ENCODE assay signal across 8 mouse cellular contexts in genomic region chrX:13461266-13462261, GRCm38 (mm10). TPM values are rescaled to one million over a fixed set of nuclear protein-coding genes. Genes with fewer than 3 reads are reported as not detected.
DNase-seq lines count a peak whose midpoint lies in the region; ATAC-seq and TF ChIP-seq lines count a peak whose summit lies in the region.

No protein-coding gene starts in this region.

- TF ChIP-seq CTCF in G1E (IDR thresholded peaks at IDR 0.05; ENCODE audit: low read depth, low read length) = 0 out of 2 replicates have a peak, but pooled peaks have one; percentile 5
- TF ChIP-seq CTCF in cerebellum, adult 2 months (IDR thresholded peaks at IDR 0.05; ENCODE audit: borderline replicate concordance, insufficient read depth, low read depth, low read length) = peak; percentile 67
- peak; percentile 80 for TF ChIP-seq CTCF in lung, embryonic 14.5 days (IDR thresholded peaks at IDR 0.05; ENCODE audit: low read depth)

- peak overlapping the region; percentile 57 for H3K4me2 ChIP-seq in lung, embryonic 14.5 days

- H3K9ac ChIP-seq in lung, embryonic 14.5 days = peak overlapping the region; percentile 43

- no peaks in the 10 kb centered on the region for H3K36me3 ChIP-seq in G1E (replicated peaks)
- H3K36me3 ChIP-seq in lung, embryonic 14.5 days (ENCODE audit: insufficient read depth) = no peaks in the 10 kb centered on the region

- H3K4me3 ChIP-seq in G1E (ENCODE audit: low read depth, low read length) = peak overlapping the region; percentile 70
- peak overlapping the region; percentile 65 for H3K4me3 ChIP-seq in cerebellum, adult 2 months (replicated peaks; ENCODE audit: insufficient read depth, low read depth, low read length)
- H3K4me3 ChIP-seq in lung, embryonic 14.5 days (ENCODE audit: low read depth, low read length) = peak overlapping the region; percentile 33

- no peaks in the 10 kb centered on the region for H3K27me3 ChIP-seq in G1E (ENCODE audit: insufficient read depth, low read length)
- H3K27me3 ChIP-seq in cerebellum, adult 2 months (ENCODE audit: control insufficient read depth, insufficient read depth, low read length) = no peaks in the 10 kb centered on the region
- no peaks in the 10 kb centered on the region for H3K27me3 ChIP-seq in lung, embryonic 14.5 days (ENCODE audit: insufficient read depth, low read length)

- DNase-seq in G1E (ENCODE audit: low spot score) = peak; percentile 71
- peak; percentile 89 to 92 for DNase-seq in cerebellum, adult 2 months
- DNase-seq in forelimb bud, embryonic 11.5 days (ENCODE audit: low read depth, low spot score) = peak; percentile 89
- peak; percentile 58 to 84 for DNase-seq in layer of hippocampus, adult 8-10 months (ENCODE audit: low spot score in 2 of 2)
- DNase-seq in lung, embryonic 14.5 days = peak; percentile 92
- DNase-seq in testis, postnatal 14 days (ENCODE audit: low spot score) = peak; percentile 74

- 4% methylated on average over 39 of the region's 46 CpGs for WGBS in cerebellum, adult 2 months
- WGBS in lung, embryonic 14.5 days = 13% methylated on average over 44 of the region's 46 CpGs

- H3K9me3 ChIP-seq in G1E (replicated peaks) = peaks cover 5% of the 10 kb centered on the region
- H3K9me3 ChIP-seq in lung, embryonic 14.5 days (ENCODE audit: low read depth, low read length) = no peaks in the 10 kb centered on the region

- H3K27ac ChIP-seq in cerebellum, adult 2 months (ENCODE audit: insufficient read depth, low read length) = peak overlapping the region; percentile 93
- peak overlapping the region; percentile 77 for H3K27ac ChIP-seq in lung, embryonic 14.5 days (ENCODE audit: low read depth)

- peak; percentile 81 for ATAC-seq in G1E (ENCODE audit: extremely low read depth, insufficient number of reproducible peaks, low FRiP score, poor library complexity, severe bottlenecking)
- peak; percentile 95 to 97 for ATAC-seq in hematopoietic stem cell, adult 5-6 weeks (replicated peaks in 1 of 2; ENCODE audit: insufficient read depth in 1 of 2, low FRiP score in 2 of 2, low TSS enrichment in 1 of 2, low read depth in 1 of 2, poor library complexity in 2 of 2, severe bottlenecking in 2 of 2)
- ATAC-seq in lung, embryonic 14.5 days (ENCODE audit: insufficient read depth) = peak; percentile 95
- peak; percentile 94 for ATAC-seq in neutrophil, adult 5-6 weeks (ENCODE audit: extremely low read depth, insufficient number of reproducible peaks, low FRiP score, poor library complexity, severe bottlenecking)

- peak; percentile 27; the same call in 1 of the 2 replicates for TF ChIP-seq POLR2A in cerebellum, adult 2 months (IDR thresholded peaks at IDR 0.05; ENCODE audit: borderline replicate concordance, insufficient read depth, low read length)

- H3K4me1 ChIP-seq in G1E (ENCODE audit: insufficient read depth, low read depth, low read length) = peaks cover 12% of the 10 kb centered on the region
- no peaks in the 10 kb centered on the region; the same call in 1 of the 2 replicates for H3K4me1 ChIP-seq in cerebellum, adult 2 months (ENCODE audit: control insufficient read depth, insufficient read depth, low read length)
- peaks cover 4% of the 10 kb centered on the region; the same call in 1 of the 2 replicates for H3K4me1 ChIP-seq in lung, embryonic 14.5 days (ENCODE audit: insufficient read depth)

RNA-seq across cellular contexts. Expression of gene Nyx, which starts 4.3 kb away (rescaled TPM):
- total RNA-seq in G1E (2014; fragmentation: Nextera tagmentation) (not detected in 2 replicates), G1E (2017) (under 0.01 and 0.22 TPM in 2 replicates)
- 0.01 and 0.02 TPM in 2 replicates for polyA plus RNA-seq in G1E (2012)
- 0.65 and 0.79 TPM in 2 replicates for polyA plus RNA-seq in cerebellum, adult 2 months (2012; rRNA removed)
- 0.05 TPM in 1 of 2 replicates, not detected in the other for total RNA-seq in hematopoietic stem cell, adult 5-6 weeks (2017)
- total RNA-seq in layer of hippocampus, adult 8-10 months (2022) = 1 to 10 TPM in 1 of 4 experiments, under 1 TPM in 3; 0.57 to 1.1 (median 0.69) TPM
- polyA plus RNA-seq in lung, embryonic 14.5 days (2014; fragmentation: Nextera tagmentation; extraction: Ambion mirVana) = 0.03 and 0.05 TPM in 2 replicates
- 0.35 TPM in 1 of 2 replicates, not detected in the other for total RNA-seq in neutrophil, adult 5-6 weeks (2017)

Comparison
In these comparisons a context has a peak if more than half of its experiments do, and no peak if none do; other contexts are left out.
1. Peak in every context shown above with its lines: DNase-seq, ATAC-seq, H3K4me3 ChIP-seq and H3K27ac ChIP-seq.
2. CTCF ChIP-seq: peak in every context shown above with its lines; median percentile 80 in lung, embryonic 14.5 days; 67 in cerebellum, adult 2 months; 5 in G1E.